ENCODE assay signal across 30 mouse cellular contexts in the genomic region with DNA sequence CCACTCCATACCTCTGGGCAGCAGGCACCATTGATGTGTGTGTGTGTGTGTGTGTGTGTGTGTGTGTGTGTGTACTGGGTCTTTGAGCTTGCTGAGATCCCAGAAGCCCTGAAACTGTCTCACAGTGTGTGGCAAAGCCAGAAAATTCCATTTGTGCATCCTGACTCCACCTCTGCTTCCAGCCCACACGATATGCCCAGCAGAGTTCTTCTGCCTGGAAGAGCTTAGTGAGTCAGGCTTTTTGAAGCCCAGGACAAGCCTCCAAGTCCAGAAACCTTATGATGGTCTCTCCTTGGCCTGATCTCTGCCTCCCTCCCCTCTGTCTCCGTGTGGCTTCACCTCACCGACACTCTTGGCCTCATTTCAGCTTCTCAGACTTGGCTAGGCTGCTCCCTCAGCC. TPM values are rescaled to one million over a fixed set of nuclear protein-coding genes. Genes with fewer than 3 reads are reported as not detected.
DNase-seq lines count a peak whose midpoint lies in the region; ATAC-seq and TF ChIP-seq lines count a peak whose summit lies in the region.
"Had no signal": no experiment of that assay in that cellular context is flagged by ENCODE, and none has a peak within 500 bp of the region (broad histone marks: within the 10 kb centered on the region; RNA-seq: fewer than 3 reads in every experiment).

No protein-coding gene starts in this region.

- no peak overlapping the region for H3K4me2 ChIP-seq in forebrain, embryonic 11.5 days (ENCODE audit: low read depth, low read length, severe bottlenecking)
- H3K4me2 ChIP-seq in forebrain, embryonic 12.5 days = no peak overlapping the region
- no peak overlapping the region for H3K4me2 ChIP-seq in kidney, embryonic 16.5 days (replicated peaks; ENCODE audit: low read depth, low read length)
- H3K4me2 ChIP-seq in embryonic facial prominence, embryonic 13.5 days = no peak overlapping the region
- H3K4me2 ChIP-seq in limb, embryonic 14.5 days (replicated peaks; ENCODE audit: low read depth, low read length, severe bottlenecking) = no peak overlapping the region
- H3K4me2 ChIP-seq: heart, embryonic 13.5 days; hindbrain, embryonic 12.5 days; lung, embryonic 15.5 days; midbrain, embryonic 15.5 days; neural tube, embryonic 13.5 days had no signal

- peaks cover 8% of the 10 kb centered on the region; the same call in 1 of the 2 replicates for H3K4me1 ChIP-seq in forebrain, embryonic 11.5 days (replicated peaks; ENCODE audit: control insufficient read depth, insufficient read depth, low read length)
- peaks cover 9% of the 10 kb centered on the region for H3K4me1 ChIP-seq in forebrain, embryonic 12.5 days
- H3K4me1 ChIP-seq in kidney, embryonic 16.5 days (ENCODE audit: insufficient read depth, low read length) = peaks cover 12% of the 10 kb centered on the region
- H3K4me1 ChIP-seq in embryonic facial prominence, embryonic 13.5 days = peaks cover 31% of the 10 kb centered on the region
- H3K4me1 ChIP-seq in limb, embryonic 14.5 days (ENCODE audit: control insufficient read depth, insufficient read depth, low read length) = peaks cover 24% of the 10 kb centered on the region
- H3K4me1 ChIP-seq: midbrain, embryonic 15.5 days had no signal

- DNase-seq in forebrain, embryonic 11.5 days (ENCODE audit: low spot score) = peak; percentile 47
- no peak for DNase-seq in kidney, adult 8-10 months
- no peak for DNase-seq in limb, embryonic 14.5 days (ENCODE audit: low spot score)
- DNase-seq in layer of hippocampus, adult 9-11 months = no peak
- DNase-seq in cerebellum, adult 9-10 months = no peak
- DNase-seq: adrenal gland, postnatal 36 days; cerebellum, adult 11 months; cerebellum, postnatal 14 days; gastrocnemius, postnatal 14 days; heart, adult 11 months; heart, postnatal 14 days; kidney, adult 11 months; kidney, postnatal 25 days; left cerebral cortex, postnatal 4 days; lung, postnatal 4 days; thymus, adult 2 months; thymus, postnatal 4 days had no signal

- H3K9me3 ChIP-seq in forebrain, embryonic 11.5 days (ENCODE audit: control insufficient read depth, low read length) = no peaks in the 10 kb centered on the region
- H3K9me3 ChIP-seq in forebrain, embryonic 12.5 days = no peaks in the 10 kb centered on the region
- H3K9me3 ChIP-seq in kidney, embryonic 16.5 days (ENCODE audit: low read length) = no peaks in the 10 kb centered on the region
- no peaks in the 10 kb centered on the region for H3K9me3 ChIP-seq in embryonic facial prominence, embryonic 13.5 days
- H3K9me3 ChIP-seq in limb, embryonic 14.5 days (ENCODE audit: control insufficient read depth, low read length) = no peaks in the 10 kb centered on the region
- H3K9me3 ChIP-seq: heart, embryonic 13.5 days; hindbrain, embryonic 12.5 days; lung, embryonic 15.5 days; midbrain, embryonic 15.5 days; neural tube, embryonic 13.5 days had no signal

- no peak overlapping the region for H3K9ac ChIP-seq in forebrain, embryonic 11.5 days (ENCODE audit: low read length)
- H3K9ac ChIP-seq in forebrain, embryonic 12.5 days = no peak overlapping the region
- H3K9ac ChIP-seq in kidney, embryonic 16.5 days (replicated peaks; ENCODE audit: low read length) = no peak overlapping the region
- H3K9ac ChIP-seq in embryonic facial prominence, embryonic 13.5 days = no peak overlapping the region
- H3K9ac ChIP-seq in limb, embryonic 14.5 days (ENCODE audit: low read depth, low read length, severe bottlenecking) = no peak overlapping the region
- H3K9ac ChIP-seq: heart, embryonic 13.5 days; hindbrain, embryonic 12.5 days; liver, embryonic 14.5 days; lung, embryonic 15.5 days; midbrain, embryonic 15.5 days; neural tube, embryonic 13.5 days had no signal

- no peak for TF ChIP-seq POLR2A in limb, embryonic 14.5 days (IDR thresholded peaks at IDR 0.05; ENCODE audit: borderline replicate concordance, extremely low read depth, insufficient read depth, insufficient read length)

- H3K36me3 ChIP-seq in forebrain, embryonic 11.5 days (ENCODE audit: control insufficient read depth, insufficient read depth, low read length) = no peaks in the 10 kb centered on the region
- no peaks in the 10 kb centered on the region for H3K36me3 ChIP-seq in forebrain, embryonic 12.5 days (replicated peaks)
- no peaks in the 10 kb centered on the region for H3K36me3 ChIP-seq in kidney, embryonic 16.5 days (ENCODE audit: insufficient read depth, low read length)
- no peaks in the 10 kb centered on the region for H3K36me3 ChIP-seq in embryonic facial prominence, embryonic 13.5 days
- H3K36me3 ChIP-seq in limb, embryonic 14.5 days (ENCODE audit: control insufficient read depth, insufficient read depth, low read length) = peaks cover 6% of the 10 kb centered on the region; the same call in 1 of the 2 replicates
- H3K36me3 ChIP-seq: heart, embryonic 13.5 days; hindbrain, embryonic 12.5 days; lung, embryonic 15.5 days; midbrain, embryonic 15.5 days; neural tube, embryonic 13.5 days had no signal

- WGBS in forebrain, embryonic 11.5 days = 49% methylated on average over 3 of the region's 3 CpGs
- WGBS in forebrain, embryonic 12.5 days = 69% methylated on average over 3 of the region's 3 CpGs
- WGBS in kidney, embryonic 16.5 days = 22% methylated on average over 3 of the region's 3 CpGs
- WGBS in embryonic facial prominence, embryonic 13.5 days = 32% methylated on average over 3 of the region's 3 CpGs
- WGBS in limb, embryonic 14.5 days = 20% methylated on average over 3 of the region's 3 CpGs

- H3K27me3 ChIP-seq in forebrain, embryonic 11.5 days (ENCODE audit: control insufficient read depth, insufficient read depth, low read length) = peaks cover 35% of the 10 kb centered on the region
- peaks cover 77% of the 10 kb centered on the region for H3K27me3 ChIP-seq in forebrain, embryonic 12.5 days
- peaks cover 44% of the 10 kb centered on the region for H3K27me3 ChIP-seq in kidney, embryonic 16.5 days (ENCODE audit: insufficient read depth, low read length)
- peaks cover 37% of the 10 kb centered on the region for H3K27me3 ChIP-seq in embryonic facial prominence, embryonic 13.5 days
- peaks cover 8% of the 10 kb centered on the region; the same call in 1 of the 2 replicates for H3K27me3 ChIP-seq in limb, embryonic 14.5 days (ENCODE audit: control insufficient read depth, insufficient read depth, low read length)

- no peak for ATAC-seq in forebrain, embryonic 11.5 days (replicated peaks; ENCODE audit: low FRiP score)
- ATAC-seq in forebrain, embryonic 12.5 days (ENCODE audit: low FRiP score) = no peak
- ATAC-seq in kidney, embryonic 16.5 days (ENCODE audit: low FRiP score, low TSS enrichment) = peak; percentile 31; the same call in 1 of the 2 replicates
- ATAC-seq in embryonic facial prominence, embryonic 13.5 days (ENCODE audit: insufficient number of reproducible peaks, insufficient read depth, low FRiP score, low TSS enrichment, low read depth) = no peak
- ATAC-seq in limb, embryonic 14.5 days (ENCODE audit: low FRiP score, low read depth) = no peak
- ATAC-seq: CD4-positive, CD25-positive, alpha-beta regulatory T cell, adult 4 months; forebrain, embryonic 14.5 days; midbrain, embryonic 15.5 days had no signal

- H3K4me3 ChIP-seq in forebrain, embryonic 11.5 days (ENCODE audit: low read depth, low read length) = no peak overlapping the region
- no peak overlapping the region for H3K4me3 ChIP-seq in forebrain, embryonic 12.5 days (replicated peaks)
- no peak overlapping the region for H3K4me3 ChIP-seq in kidney, embryonic 16.5 days (ENCODE audit: low read length)
- no peak overlapping the region for H3K4me3 ChIP-seq in embryonic facial prominence, embryonic 13.5 days
- H3K4me3 ChIP-seq in limb, embryonic 14.5 days (replicated peaks; ENCODE audit: low read length) = no peak overlapping the region
- H3K4me3 ChIP-seq: heart, embryonic 13.5 days; hindbrain, embryonic 12.5 days; lung, embryonic 15.5 days; midbrain, embryonic 15.5 days; myocyte; neural tube, embryonic 13.5 days had no signal

- no peak overlapping the region for H3K27ac ChIP-seq in forebrain, embryonic 11.5 days (ENCODE audit: low read depth, low read length)
- no peak overlapping the region for H3K27ac ChIP-seq in forebrain, embryonic 12.5 days
- no peak overlapping the region for H3K27ac ChIP-seq in kidney, embryonic 16.5 days (ENCODE audit: low read length)
- 0 out of 2 replicates have a peak overlapping the region, but pooled peaks have one; percentile 23 for H3K27ac ChIP-seq in embryonic facial prominence, embryonic 13.5 days
- H3K27ac ChIP-seq in limb, embryonic 14.5 days (replicated peaks; ENCODE audit: low read depth, low read length) = 0 out of 2 replicates have a peak overlapping the region, but pooled peaks have one; percentile 33
- H3K27ac ChIP-seq: heart, embryonic 13.5 days; hindbrain, embryonic 12.5 days; liver, embryonic 14.5 days; lung, embryonic 15.5 days; midbrain, embryonic 15.5 days; neural tube, embryonic 13.5 days had no signal

RNA-seq across cellular contexts. Expression of a gene that starts 9.1 kb away (rescaled TPM):
- 1.0 and 1.6 TPM in 2 replicates for polyA plus RNA-seq in forebrain, embryonic 11.5 days (2014; fragmentation: Nextera tagmentation; extraction: Ambion mirVana)
- 0.84 and 0.91 TPM in 2 replicates for polyA plus RNA-seq in forebrain, embryonic 12.5 days (2016; fragmentation: Nextera tagmentation; extraction: Ambion mirVana)
- polyA plus RNA-seq in kidney, embryonic 16.5 days (2015; fragmentation: Nextera tagmentation; extraction: Ambion mirVana) = 0.94 and 1.3 TPM in 2 replicates
- 0.55 TPM in 2 replicates for polyA plus RNA-seq in embryonic facial prominence, embryonic 13.5 days (2015; fragmentation: Nextera tagmentation; extraction: Ambion mirVana)
- 28.3 and 40.0 TPM in 2 replicates for polyA plus RNA-seq in limb, embryonic 14.5 days (2012; rRNA removed)
- polyA plus RNA-seq in limb, embryonic 14.5 days (2014; fragmentation: Nextera tagmentation; extraction: Ambion mirVana) = 6.3 and 8.4 TPM in 2 replicates
- polyA plus RNA-seq: CD4-positive, CD25-positive, alpha-beta regulatory T cell, adult 4 months; heart, embryonic 13.5 days; myocyte; stomach, embryonic 16.5 days had no signal

Comparison
In these comparisons a context has a peak if more than half of its experiments do, and no peak if none do; other contexts are left out.
1. H3K27ac ChIP-seq: peak in embryonic facial prominence, embryonic 13.5 days (single experiment) and limb, embryonic 14.5 days (single experiment); none in forebrain, embryonic 11.5 days (single experiment), forebrain, embryonic 12.5 days (single experiment) and kidney, embryonic 16.5 days (single experiment).